Mouse (Mus musculus) embryo, embryonic 11 days (tissue): ENCODE measurements at regions not wholly inside any gene's neighbourhood (a gene's known extent, or its start where the extent isn't known, plus 50 kb on each side); places are given as distances from the start of the nearest gene placed in this dataset.

ENCODE experiments used
- DNase-seq: peaks from one replicate; pipeline ENCODE4 v3.0.0-alpha.2; 2015

DNA sequence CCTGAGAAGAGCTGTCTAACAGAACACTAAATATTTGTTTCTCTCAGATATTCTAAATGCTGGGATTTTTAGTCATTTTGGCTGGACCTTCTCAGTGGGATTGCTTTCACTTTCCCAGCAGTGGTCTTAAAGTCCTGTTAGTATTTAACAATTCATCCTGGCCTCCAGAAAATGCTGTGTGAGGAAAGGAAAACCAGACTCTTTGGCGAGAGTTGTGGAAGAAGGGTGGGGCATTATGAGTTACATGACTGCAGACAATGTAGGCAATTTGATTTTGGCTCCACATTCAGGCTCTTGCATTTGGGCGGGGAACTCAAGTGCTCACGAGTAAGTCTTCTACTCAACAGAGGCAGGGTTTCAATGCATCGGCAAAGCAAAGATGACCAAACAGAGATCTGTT is 406.1 kb upstream of the Gm765 start:
- no peak for DNase-seq

DNA sequence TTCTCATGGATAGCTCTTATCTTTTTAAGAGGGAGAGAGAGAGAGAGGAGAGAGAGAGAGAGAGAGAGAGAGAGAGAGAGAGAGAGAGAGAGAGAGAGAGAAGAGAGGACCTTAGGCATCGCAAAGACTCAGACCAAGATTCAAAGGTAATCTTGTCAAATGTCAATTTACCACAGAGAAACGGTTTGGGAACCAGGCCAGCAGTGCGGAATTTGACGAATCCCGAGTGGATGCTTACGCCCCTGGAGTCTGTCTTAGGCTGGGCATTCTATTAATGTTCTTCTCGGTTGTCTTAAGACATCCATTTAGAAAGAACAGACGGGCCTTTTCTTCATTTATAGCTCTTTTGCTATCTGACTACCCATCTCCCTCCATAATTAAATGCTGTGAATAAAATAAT is 404.4 kb upstream of the Gm765 start:
- DNase-seq, result no peak

DNA sequence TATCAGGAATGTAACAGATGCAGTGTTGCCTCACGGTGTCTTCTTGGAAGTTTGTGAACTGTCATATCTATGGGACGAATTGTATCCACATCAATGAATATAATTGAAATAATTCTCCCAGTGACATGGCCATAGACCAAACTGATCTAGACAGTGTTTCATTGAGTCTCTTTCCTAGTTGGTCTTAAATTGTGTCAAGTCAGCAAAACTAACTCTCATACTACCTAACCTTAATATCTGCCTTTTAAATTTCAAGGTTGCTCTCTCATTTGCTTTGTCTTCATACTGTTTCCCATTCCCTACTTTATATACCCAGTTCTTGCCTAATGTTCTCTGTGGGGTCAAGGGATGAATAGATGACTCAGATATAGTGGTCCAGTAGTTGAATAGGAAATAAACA is 397.9 kb upstream of the Gm765 start:
- DNase-seq, result no peak

DNA sequence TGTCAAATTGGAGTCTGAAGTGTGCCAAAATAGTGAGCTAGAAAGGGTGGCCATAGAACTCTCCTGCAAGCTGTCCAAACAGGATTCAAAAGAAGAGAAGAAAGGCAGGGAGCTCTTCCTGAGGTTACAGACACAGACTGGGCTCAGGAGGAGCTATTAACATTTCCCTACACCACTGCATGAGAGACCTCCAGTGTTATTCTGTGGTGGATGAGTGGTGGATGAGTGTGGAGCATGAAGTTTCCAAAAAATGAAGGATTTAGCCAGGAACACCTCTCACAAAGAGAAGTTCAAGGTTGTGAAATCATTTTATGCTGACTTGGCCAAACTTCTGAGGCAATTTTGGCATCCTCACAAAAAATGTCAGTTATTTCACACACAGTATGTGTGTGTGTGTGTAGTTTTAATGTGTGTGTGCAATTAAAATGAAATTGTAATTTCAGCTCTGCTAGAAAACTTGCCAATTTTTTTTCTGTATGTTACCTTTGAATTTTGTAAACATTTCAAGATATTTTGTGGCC is 388.5 kb upstream of the Gm765 start:
- no peak for DNase-seq

DNA sequence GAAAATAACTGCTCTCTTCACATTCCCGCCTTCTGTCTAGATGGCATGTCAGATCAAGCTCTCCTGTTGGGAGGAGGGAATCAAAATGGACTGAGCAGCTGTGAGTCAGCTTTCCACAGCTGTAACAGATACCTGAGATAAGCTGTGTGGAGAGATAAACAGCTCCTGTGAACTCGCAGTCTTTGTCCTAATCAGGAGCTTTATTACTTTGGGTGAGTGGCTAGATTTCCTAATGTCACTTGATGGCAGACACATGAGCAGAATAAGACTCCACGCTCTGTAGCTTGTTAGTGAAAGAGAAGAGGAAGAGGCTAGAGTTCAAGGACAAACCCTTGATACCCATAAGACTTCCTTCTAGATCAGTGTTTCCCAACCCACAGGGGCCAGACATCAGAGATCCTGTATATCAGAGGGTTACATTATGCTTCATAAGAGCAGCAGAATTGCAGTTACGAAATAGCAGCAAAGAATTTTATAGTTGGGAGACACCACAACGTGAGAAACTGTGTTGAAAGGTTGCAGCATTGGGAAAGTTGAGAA is 384.1 kb upstream of the Gm765 start:
- DNase-seq, result no peak

DNA sequence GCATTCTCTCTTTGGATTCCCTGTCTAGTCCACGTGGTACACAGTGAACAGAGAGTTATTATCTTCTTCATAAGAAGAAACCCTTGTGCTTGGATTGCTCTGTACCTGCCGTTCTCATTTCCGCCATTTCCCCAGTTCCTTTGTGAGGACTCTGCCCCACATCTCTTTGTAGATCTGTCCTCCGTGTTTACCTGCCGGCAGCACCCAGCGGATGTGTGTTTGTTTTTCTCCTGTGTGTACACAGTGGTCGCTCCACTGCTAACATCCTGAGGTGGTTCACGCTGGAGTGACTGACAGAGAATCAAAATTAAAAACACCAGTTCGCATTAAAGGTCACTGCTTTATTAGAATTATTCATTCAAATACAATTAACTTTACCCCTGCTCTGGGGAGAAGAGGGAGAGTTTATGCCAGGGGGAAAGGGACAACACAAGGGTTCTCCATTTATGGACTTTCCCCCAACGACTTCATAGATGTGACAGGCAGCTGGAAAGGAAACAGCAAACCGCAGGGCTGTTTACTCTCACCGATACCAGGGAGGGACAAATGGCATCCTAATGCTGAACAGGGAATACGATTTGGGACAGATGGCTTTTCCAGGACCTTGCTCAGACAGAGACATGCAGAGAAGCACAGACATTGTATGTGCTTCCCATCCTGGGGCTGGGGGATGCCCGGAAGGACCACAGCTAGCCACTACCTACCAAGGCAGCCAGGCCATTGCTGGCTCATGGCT is 362.5 kb upstream of the Gm765 start:
- no peak for DNase-seq

DNA sequence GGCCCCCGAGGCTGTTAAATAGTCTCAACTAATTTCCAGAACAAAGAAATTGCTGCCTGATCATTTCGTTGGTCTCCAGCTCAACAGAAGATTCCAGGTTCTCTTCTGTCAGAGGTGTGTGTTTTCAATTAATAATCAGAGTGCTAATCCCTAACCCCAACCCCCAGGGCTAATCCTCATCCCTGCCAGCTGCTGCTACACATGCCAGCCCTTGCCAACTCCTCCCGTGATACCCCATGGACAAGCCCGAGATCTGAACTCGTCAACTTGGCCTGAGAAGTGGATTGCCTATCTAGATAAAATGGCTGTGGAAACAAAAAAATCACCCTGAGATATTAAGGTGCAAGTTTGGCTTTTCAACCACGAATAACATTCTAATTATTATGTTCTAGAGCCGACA is 355.0 kb upstream of the Gm765 start:
- DNase-seq, result no peak

DNA sequence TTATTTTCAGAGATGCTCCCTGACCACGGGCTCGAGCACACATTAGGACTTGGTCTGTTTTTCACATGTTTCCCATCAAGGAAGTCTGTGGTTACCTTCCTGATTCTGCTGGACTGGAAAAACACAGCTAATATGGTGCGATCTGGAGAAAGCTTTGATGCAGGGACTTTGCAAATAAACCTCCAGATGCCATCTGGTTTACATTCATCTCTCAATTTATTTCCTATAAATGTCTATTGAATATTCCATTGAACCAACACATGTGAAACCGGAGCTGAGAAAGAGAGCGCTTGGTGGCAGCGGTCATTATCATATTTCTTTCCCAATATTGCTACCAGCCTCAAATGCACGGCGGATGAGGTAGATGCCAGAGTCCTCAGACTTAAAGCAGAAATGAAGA is 350.9 kb upstream of the Gm765 start:
- peak; percentile 45 for DNase-seq

DNA sequence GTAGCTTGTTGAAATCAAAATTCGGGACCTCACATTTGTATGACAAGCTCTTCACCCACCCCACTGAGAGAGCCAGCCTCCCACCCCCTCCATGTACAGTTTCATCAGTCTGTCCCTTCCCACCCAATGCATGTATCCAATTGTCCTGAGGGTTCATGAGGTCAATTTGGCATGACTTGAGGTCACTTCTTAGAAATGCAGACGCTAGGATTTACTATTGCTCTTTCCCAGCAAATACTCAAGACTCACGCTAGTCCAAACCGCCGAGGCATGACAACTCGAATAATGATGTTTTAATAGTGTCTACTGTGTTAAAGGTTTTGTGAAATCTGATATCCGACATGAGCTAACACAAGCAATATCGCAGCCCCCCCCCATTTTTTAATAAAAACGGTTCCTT is 347.6 kb upstream of the Gm765 start:
- peak; percentile 47 for DNase-seq

DNA sequence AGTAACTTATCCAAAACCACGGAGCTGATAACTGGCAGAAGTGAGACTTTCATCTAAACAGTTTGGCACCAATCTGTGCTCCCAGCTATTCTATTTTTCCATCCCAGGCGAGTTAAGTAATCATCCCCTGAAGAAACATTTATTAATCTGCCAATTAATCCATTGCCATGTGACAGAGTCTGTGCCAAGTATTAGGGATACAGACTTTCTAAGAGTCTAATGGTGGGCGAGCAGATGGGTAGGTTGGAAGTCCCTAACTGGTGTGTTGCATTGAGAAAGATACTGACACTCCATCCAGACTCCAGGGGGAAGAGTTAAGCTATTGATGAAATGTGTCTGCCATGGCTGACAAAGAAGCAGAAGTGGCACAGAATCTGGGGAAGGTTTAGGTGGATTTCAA is 346.8 kb upstream of the Gm765 start:
- DNase-seq, result no peak

DNA sequence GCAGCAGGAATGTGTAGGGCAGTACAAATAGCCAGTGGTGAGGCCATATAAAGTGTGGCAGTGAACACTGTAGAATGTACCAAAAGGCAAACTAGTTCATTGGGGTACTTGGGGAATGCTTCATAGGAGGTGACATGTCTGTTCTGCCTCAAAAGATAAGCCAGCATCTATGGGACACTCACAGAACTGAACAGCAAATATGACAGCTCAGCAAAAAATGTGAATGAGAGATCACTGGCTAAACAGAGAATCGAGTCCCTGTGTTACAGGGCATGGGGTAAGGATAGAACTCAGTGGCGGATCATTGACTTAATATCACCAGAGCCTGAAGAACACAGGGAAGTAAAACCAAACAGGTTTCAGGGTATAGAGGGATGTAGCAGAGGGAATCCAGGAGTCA is 346.1 kb upstream of the Gm765 start:
- no peak for DNase-seq

DNA sequence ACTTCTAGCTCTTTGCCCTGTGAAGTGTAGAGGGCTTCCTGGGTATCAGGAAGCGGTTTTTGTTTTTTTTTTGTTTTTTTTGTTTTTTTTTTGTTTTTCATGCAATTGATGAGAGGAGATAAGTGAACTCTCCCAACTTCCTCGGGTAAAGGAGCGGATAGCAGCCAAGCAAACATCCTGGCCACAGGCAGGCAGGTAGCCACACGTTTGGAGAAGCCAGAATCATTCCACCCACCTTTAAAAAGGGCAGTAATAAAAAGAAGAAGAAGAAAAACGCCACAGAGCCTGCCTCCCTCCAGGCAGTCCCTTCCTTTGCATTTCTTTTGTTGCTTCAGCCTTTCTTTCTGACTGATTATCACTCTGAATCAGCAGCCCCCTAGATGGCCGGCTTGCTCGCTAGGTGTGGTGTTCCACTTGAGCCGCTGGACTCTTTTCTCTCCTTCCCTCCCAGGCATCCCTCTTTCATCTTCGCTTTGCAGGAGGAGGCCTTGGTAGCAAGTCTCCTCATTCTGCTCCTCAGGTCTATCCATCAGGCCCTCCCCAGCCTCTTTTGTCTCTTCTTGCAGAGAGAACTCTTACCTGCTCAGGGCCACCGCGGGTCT is 323.9 kb upstream of the Gm765 start:
- DNase-seq, result peak; percentile 12

DNA sequence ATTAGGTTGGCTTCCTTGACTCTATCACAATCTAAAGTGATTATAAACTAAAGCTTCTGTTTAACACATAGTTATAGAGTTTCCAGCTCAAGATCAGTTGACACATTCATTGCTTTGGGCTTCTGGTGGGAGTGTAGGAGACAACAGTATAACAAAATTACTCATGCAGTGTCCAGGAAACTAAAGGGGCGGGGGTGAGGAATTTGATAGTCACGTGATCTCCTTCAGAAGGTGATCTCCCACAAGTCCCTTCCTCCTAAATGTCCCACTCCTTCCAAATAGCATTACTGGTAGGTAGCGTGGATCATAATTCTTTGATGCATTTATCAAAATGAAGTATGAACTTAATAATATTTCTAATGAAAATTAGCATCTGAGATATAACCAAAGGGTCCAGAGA is 309.3 kb upstream of the Gm765 start:
- no peak for DNase-seq

DNA sequence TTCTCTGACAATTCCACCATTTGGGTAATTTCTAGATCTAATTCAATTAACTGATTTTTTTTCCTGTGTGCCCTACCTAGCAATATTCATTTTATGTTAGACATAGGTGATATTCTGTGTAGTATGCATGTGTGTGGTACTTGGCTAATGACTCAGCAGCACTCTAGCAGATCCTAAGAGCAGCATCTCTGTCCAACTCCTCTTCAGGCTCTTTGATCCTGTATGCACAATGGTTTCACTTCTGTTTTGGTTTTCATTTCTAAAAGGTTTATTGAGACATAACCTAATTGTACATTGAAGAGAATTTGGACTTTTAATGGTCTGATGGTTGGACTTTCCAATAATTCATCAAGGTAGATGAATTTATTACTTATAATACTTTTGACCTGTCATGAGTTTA is 308.8 kb upstream of the Gm765 start:
- no peak for DNase-seq

DNA sequence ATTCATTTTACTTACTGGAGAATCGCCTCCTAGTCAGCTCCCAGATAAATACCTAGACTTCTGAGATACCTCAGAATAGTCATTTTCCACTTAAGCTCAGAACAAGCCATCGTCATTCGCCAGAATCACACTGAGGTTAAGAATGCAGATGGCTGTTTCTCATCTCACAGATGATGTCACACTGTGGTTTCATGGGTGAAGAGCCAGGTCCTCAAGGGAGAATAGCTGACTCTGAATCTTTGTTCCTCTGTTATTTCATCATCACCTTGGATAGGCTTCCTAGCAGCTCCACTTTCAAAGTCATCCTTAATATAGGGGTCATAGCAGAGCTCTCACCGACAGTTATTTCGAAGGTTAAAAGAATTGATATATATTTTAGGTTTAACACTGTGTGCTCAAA is 297.8 kb upstream of the Gm765 start:
- no peak for DNase-seq

DNA sequence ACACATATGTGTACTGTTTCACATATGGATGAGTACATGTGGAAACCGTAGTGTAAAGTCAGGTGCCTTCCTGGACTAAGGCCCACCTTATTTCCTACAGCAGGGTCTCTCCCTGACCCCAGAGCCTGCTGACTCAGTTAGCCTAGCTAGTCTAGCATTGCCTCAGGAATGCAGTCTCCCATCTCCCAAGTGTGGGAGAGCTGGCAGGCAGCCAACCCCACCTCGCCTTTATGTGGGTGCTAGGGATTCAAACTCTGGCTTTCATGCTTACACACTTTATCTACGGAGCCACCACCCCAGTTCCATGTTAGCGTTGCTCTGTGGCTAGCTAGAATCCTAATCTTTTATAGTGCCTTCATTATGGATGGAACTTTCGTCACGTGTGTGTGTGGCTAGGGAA is 293.3 kb upstream of the Gm765 start:
- DNase-seq, result no peak

DNA sequence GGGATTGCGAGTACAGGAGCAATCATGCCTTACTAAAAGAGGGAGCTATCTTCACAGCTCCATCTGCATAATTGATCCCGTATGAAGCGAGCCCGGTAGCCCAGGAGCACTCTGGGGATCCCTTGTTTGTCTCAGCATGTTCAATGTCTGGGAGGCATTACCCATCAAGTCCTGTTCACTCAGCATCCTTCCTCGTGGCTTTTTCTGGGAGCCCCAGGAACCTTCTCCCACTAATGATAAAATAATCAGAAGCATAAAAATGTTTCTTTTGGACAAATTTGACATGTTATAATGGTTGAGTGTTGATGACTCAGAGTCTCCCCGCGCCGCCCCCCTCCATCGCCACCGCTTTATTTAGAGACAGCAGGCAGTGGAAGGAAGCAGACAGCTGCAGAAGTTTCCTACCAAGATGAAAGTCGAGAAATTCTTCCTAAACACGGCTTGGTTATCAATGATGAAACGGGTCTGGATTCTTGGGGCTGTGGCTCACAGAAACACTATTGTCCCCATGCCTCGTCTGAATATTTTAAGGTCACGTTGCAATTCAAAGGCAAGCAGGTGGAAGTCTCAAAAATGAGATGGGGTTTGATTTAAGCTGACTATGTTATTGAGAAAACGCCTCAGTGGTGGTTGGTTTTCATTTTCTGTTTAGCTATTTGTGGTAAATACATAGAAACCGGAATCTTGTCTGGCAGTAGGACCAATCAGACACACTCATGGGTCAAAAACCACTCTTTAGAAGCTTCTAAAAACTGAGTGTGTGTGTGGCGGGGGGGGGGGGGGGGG is 289.9 kb upstream of the Gm765 start:
- DNase-seq, result peak; percentile 51

DNA sequence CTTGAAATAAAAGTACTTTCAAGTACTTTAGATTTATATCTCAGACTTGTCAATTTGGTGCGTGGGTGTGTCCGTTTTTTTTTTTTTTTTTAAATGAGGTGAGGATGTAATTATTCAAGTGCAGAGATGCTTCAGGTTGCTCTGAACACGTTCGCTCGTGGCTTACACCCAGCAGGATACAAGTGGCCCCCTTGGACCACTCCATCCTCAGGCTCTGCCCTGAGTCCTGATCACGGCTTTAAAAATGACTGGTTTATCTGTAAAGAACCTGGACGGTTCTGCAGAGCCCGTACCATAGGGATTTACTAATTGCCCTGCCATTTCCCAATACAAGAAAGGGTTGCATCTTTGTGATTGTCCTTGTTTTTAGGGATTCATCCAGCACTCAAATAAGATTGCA is 288.7 kb upstream of the Gm765 start:
- no peak for DNase-seq

DNA sequence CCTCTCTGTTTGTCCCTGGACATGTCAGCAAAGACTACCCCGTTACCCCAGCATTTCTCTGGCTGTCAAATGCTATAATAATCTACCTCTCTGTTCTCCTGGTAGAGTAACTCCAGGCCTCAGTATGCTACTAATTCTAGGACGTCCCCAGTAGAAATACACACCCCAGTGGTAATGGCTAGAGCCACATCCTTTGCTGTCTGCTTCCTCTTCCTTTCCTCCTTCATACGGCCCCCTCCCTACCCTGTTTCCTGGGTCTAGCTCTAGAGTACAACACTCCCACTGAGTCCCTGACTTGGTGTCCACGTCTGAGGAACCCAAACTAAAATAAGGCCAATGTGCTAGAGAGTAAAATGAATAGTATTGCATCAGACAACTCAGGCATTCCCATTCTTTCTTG is 287.1 kb upstream of the Gm765 start:
- no peak for DNase-seq

DNA sequence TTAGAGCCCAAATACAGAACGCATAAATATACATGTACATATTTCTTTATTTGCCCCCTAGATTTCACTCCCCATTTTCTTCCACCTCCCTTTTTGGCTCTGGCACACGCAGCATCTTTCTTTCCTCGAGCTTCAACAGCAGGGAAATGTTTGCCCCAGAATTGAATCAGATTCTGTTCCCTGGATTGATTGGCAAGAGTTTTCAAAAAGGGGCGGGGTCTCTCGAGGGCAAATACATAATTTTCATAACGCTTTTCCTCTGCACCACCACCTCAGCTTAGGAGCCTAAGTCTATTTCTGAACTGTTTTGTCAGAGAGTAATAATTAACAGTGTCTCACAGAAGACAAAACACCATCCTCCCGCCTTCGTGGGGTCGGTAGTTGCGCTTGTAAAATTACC is 283.9 kb upstream of the Gm765 start:
- DNase-seq, result no peak

DNA sequence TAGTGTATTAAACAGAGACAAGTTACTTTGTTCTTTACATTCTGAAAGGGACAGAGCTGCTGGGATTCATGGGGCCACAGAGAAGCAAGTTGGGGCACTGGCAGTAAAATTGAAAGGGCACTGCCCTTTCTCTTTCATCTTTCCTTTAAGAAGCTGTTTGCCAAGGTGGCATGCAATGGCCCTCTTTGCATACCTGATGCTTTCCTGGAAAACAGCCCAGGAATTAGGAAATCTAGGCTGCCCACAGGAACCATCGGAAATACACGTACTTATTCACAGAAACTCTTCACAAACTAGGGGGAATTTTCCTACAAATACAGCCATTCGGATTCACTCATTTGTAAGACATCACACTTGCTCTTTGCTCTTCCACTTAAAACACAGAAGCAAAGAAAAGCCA is 278.3 kb upstream of the Gm765 start:
- DNase-seq, result no peak

DNA sequence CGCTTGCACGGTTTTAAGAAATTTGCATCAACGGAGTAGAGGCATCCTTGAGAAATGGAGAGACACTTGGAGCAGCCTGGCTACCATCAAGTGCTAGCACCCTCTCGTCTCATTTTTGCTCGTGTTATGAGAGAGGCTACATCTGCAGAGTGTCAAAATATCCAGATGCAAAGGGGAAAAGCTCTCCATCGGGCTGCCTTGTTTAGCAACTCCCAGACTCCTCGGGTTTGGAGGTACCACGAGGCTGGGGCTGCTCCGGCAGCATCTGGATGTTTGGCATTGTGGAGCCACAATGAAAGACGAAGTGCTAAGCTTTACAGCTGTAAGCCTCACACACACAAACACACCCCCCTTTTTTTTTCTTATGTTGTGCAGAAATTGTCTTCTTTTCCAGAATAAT is 270.5 kb upstream of the Gm765 start:
- no peak for DNase-seq

DNA sequence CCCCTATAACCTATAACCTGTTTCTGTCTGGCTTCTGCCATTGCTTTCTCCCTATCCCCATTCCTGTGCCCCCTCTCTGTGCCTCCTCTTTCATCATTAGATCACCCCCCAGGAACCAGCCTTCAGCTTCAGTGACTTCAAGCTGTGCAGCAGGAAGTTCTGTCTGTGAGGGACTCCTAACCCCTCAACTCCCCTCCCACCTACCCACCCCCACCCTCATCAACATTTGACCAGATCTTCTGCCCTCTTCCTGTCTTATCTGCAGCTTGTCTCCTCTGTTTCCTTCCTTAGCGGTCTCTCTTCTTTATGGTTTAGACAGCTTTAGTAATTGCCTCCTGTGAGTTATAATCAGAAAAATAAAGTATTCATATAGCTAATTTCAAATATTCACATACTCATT is 266.6 kb upstream of the Gm765 start:
- DNase-seq, result peak; percentile 12

DNA sequence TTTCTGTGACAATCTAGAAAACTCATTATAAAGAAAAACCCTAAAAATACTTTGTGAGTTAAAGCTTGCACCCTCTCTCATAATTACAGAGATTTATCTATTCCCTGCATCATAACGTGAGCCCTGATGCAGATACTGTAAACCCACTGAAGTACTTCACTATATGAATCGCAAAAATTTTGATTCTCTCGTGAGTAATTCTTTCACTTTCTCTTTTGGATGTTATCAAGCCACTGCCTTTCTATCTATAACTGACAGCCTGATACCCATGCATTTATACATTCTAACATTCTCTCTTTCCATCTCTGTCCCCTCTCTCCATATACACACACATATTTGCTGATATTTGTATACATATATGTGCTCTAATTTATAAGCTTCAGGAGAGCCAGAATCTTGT is 264.1 kb upstream of the Gm765 start:
- no peak for DNase-seq
